Mouse (Mus musculus): ENCODE measurements around the gene Pym1. TPM values are rescaled to one million over a fixed set of nuclear protein-coding genes. Genes with fewer than 3 reads are reported as not detected.
"Not testable (repeated sequence)": the region's sequence is repeated elsewhere in the genome, so short reads cannot be mapped to it uniquely, and the experiment has no call there.

The Pym1 gene
- 10 to 100 TPM in 1 of 2 experiments, 1 to 10 TPM in 1; 10.0 to 10.1 TPM for total RNA-seq (2021)
- long read RNA-seq, experiment 1, partial matches to known transcripts, result 0 of 4 reads
- long read RNA-seq, experiment 1, other reads (novel, unspliced or antisense), result 0 of 4 reads
- long read RNA-seq, experiment 2, partial matches to known transcripts, result 0 of 1 reads
- long read RNA-seq, experiment 2, other reads (novel, unspliced or antisense), result 1 of 1 reads

DNA sequence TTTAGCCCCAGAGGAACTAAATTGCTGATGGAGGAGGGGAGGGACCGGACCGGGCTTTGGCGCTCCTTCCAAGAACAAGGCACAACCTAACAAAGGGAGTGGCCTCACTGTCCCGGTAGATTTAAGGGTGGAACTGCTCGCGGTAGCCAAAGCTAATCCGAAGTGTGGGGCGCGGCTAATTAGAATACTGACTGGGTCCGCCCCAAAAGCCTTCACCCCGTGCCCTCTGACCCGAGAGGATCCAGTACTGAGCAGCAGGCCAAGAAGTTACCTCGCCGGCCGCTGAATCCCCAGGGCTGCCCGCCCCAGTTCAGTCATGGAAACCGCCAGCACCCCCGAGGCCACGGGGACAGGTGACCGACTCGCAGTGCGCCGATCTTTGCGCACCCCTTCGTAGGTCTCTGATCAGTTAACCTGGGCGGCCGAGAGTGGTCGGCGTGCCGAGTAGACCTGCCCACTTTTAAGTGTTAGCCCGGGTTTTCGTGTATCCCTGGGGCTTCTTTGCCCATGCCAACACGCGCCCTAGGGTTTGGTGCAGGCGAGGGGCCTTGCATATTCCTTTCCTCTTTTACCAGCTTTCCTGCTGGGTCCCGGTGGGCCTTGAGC is at the start of gene Pym1:
TSS of gene Pym1 (plus strand) at position 244 of the 606 bp plus-strand sequence.
- DNase-seq, result peak; percentile 87 to 93

DNA sequence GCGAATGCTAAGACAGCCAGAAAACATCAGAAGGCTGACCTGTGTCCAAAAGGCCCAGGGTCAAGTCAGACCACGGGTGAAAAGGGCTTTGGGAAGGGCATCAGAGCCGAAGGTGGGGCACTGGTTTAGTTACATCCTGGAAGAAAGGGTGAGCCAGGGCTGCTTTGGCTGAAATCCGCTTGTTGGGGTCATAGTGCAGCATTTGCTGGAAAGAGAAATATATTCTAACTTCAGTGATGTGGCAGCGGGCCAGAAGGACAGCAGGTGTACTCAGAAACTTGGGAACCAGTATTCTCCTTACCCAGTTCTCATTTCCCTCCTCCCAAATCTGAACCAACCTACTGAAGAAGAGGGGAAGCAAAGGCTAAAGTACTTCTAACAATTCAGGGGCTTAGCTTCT is 48.7 kb upstream of the Pym1 start:
- no peak for DNase-seq

DNA sequence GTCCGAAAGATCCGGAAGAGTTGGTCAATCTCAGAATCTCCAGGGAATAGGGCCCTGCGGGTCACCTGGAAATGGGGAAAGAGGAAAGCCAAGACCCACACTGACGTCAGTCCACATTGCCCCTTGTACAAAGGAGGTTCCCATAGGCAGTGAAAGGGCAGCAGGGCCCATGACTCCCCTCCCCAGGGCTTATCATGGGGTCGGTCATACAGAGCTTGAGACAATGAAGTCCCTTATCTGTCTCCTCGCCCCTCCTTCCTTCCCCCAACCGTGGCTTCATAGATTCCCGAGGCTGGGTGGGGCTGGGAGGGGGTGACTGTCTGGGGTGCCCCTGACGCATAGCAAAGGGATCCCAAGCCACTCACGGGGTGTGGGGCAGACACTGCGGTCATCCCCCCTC is 48.1 kb upstream of the Pym1 start:
- DNase-seq, result no peak

DNA sequence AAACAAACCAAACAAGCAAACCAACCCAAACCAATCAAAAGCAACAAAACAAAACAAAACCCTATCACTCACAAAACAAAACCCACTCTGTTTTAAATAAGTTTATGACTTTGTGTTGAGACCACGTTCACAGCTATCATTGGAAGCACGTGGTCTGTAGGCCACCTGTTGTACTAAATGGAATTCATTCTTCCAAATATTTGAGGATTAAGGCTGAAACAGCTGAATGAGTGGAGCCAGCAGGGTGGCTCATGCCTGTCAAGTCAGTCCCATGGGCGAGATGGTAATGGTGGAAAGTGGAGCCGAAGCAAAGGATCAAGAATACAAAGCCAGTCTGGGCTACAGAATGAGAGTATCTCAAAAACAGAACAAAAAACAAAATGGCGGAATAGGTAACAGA is 47.0 kb upstream of the Pym1 start:
- DNase-seq, result no peak

DNA sequence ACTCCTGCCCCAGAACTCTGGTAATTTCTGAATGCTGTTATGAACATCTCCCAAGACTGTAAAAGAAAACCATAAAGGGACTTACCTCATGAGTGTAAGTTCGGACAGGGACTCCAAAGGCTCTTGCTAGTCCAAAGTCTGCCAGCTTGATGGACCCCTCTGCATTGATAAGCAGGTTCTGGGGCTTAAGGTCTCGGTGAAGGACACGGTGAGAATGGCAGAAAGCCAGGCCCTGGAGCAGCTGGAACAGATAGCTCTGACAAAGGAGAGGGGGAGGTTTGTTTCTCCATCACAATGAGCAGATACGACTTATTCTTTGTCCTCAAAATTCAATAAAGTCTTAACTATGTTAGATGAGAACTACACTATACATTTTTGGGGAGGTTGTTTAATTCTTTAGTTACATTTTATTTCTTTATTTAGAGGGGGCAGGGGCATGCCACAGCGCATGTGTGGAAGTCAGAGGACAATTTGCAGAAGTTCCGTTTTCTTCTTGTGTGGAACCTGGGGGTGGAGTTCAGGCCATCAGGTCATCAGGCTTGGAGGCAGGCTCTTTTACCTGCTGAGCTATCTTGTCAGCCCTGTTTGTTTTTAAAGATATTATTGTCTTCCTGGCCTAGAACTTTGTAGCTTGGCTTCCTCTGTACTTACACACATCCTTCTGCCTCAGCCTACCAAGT is 45.2 kb upstream of the Pym1 start:
- DNase-seq, result no peak

DNA sequence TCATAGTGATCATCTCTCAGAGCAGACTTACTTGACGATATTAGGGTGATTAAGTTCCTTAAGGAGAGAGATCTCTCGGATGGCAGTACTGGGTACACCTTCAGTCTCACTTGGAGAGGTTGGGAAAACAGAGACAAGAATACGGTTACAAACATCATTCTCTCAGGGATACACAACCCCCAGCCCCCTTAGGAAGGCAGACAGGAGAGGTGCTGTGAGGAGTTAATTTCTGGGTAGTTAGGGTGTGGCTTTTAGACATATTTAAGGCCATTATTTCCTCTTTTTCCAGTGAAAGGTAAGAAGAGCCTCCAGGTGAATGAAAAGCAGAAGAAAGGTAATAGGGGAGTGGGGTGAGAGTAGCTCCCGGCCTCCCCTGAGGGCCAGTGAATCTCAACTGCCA is 43.8 kb upstream of the Pym1 start, which contains the start of gene Pmel:
TSS of gene Pmel (plus strand) at position 301 of the 400 bp plus-strand sequence.
- no peak for DNase-seq

DNA sequence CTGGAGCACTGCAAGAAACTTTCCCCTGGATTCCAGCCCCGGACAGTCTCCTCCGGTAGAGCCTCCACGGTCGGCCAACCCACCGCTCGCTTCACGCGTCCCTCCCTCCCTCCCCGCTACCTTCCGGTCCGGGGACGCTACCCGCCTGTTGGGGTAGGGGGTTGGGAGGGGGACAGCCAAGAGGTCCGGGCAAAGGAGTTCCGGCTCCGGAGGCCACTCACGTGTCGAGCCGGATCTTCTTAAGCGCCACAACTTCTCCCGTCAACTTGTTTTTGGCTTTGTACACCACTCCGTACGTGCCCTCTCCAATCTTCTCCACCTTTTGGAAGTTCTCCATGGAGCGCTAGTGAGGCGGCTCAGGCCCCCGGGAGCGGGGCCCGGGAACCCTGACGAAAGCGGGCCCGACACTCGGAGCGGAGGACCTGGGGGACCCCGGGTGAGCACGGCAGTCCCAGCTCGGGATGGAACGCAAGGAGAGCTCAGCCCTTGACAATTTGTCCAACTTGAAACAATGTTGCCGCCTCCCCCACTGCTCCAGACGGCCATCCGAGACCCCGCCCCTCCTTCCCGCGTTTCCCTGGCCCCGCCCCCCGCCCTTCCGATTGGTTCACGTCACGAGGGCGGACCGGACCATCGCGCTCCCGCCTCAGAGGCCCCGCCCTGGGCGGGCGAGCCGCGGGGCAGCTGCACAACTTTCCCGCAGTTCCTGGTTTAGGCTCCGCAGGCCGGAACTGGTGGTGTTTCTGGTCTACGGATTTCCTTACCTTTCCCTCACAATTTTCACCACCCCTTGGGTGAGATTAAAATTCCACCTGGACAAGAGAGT is 43.0 kb upstream of the Pym1 start, which contains the start of gene Cdk2:
TSS of gene Cdk2 (minus strand) at position 541 of the 826 bp plus-strand sequence.
- peak; percentile 94 to 96 for DNase-seq

DNA sequence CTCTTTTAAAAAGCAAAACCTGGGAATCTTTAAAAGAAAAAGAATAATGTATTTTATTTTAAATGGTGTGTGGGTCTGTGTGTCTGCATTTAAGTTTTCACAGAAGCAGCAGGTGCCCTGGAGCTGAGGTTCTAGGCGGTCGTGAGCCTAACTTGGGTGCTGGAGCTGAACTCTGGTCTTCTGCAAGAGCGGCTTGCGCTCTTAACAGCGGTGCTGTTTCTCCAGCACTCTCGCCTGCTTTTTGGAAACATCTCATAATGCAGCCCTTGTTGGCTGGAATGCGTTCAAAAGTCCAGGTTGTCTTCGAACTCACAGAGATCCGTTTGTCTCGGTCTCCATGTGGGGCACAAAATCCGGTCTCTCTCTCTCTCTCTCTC is 42.4 kb upstream of the Pym1 start:
- no peak for DNase-seq

DNA sequence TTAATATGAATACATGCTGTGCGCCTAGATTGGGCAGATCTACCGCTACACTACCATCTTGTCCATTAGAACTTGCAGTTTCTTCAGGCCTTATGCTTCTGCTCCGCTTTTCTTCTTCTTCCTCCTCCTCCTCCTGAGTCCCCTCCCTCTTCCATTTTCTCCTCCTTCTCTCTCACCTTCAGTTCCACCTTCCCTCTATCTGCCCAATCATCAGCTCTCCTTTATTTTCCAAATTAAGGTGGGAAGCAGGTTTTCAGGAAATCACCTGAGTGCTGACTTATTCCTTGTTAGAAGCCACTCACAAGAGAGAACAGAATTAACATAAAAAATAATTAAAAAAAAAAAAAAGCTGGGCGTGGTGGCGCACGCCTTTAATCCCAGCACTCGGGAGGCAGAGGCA is 36.4 kb upstream of the Pym1 start:
- DNase-seq, result not testable (repeated sequence)

DNA sequence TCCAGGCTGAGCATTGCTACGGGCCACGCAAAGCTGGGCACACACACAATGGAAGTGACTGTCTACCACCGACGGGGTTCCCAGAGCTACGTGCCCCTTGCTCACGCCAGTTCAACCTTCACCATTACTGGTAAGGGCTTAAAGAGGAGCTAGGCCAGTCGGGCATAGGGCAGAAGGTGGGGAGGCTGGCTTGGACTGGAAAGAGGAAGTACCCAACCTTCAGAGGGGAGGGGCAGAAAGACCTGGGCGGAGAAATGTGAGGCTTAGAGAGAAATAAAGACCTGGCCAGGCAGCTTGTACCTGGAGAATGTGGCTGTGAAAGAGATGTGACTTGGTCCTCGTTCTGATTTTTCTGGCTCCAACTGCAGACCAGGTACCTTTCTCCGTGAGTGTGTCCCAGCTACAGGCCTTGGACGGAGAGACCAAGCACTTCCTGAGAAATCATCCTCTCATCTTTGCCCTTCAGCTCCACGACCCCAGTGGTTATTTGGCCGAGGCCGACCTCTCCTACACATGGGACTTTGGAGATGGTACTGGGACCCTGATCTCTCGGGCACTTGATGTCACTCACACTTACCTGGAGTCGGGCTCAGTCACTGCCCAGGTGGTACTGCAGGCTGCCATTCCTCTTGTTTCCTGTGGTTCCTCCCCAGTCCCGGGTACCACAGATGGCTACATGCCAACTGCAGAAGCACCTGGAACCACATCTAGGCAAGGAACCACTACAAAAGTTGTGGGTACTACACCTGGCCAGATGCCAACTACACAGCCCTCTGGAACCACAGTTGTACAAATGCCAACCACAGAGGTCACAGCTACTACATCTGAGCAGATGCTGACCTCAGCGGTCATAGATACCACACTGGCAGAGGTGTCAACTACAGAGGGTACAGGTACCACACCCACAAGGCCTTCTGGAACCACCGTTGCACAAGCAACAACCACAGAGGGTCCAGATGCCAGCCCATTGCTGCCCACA is 31.8 kb upstream of the Pym1 start:
- no peak for DNase-seq

DNA sequence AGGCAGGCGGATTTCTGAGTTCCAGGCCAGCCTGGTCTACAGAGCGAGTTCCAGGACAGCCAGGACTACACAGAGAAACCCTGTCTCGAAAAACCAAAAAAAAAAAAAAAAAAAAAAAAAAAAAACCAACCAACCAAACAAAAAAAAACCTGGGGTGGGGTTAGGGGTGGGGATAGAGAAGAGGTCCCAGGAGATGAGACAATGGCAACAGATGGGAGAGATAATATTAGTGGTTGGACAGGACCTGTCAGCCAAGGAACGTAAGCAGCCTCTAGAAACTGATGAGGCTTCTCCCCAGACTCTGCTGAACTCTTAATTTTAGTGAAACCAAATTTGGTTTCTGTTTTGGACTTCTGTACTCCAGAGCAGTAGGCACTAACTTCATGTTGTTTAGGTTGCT is 22.2 kb upstream of the Pym1 start:
- DNase-seq, result not testable (repeated sequence)

DNA sequence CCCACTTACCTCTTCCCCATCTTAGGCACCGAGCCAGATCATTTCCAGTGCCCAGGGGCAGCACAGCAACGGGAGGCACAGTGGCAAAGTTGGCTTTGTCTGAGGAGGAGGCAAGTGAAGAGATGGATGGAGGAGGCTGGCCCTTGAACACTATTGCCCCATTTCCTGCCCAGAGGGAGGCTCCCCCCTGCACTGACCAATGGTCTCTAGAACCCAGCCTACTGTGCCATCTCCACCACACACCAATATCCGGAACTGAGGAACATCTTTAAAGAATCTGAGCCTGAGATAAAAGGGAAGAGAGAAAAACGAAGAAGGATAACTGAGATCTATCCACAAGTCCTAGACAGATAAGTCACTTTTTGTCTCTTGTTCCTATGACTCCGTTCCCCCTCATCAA is 19.6 kb upstream of the Pym1 start:
- DNase-seq, result no peak

DNA sequence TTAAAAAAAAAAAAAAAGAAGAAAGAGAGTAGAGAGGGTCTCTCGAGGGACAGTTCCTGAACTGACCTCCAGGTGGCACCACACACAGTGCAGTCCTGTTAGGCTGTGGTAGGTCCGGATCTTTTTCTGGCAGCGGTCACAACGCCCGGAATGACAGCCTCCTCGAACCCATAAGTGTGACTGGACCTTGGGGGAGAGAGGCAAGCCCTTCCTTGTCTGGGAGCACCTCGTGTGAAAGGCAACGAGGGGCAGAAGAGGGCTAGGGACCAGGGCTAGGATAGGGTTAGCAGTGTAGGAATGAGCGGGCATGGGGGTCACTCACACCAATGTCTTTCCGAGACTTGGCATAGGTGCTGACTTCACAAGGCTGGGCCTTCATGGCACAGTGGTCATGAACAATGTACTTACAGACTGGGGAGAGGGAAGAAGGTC is 16.7 kb upstream of the Pym1 start:
- DNase-seq, result peak; percentile 68 to 86

DNA sequence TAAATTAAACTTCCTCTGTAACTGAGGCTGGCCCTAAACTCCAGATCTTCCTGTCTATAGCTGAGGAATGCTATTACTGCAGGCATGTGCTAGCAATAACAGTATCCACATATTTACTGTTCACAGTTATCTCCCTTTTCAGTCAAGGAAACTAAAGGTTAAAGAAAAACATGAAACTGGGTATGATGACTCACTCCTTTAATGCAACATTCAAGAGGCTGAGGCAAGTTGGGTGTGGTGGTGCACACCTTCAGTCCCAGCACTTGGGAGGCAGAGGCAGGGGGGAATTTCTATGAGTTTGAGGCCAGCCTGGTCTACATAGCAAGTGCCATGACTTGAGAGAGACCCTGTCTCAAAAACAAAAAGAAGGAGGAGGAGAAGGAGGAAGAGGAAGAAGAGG is 15.7 kb upstream of the Pym1 start:
- DNase-seq, result no peak

DNA sequence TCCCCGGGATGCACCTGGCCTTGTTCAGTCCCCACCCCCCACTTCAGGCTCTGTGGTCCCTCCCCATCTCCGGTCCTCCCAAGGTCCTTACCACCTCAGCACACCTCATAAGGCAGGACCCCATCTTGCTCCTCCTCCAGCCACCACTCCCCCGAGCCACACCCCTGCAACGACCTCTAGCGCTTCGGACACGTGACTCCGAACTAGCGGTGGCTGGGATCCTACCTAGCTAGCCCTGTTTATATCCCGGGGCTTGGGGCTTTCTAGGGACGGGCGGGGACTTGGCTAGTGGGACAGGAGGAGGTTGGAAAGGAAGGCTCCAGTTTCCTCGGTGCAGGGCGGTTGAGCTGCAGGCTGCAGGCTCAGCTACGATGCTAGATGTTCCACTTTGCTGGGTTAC is 10.3 kb upstream of the Pym1 start:
- peak in 1 of 2 experiments; percentile 7 for DNase-seq

DNA sequence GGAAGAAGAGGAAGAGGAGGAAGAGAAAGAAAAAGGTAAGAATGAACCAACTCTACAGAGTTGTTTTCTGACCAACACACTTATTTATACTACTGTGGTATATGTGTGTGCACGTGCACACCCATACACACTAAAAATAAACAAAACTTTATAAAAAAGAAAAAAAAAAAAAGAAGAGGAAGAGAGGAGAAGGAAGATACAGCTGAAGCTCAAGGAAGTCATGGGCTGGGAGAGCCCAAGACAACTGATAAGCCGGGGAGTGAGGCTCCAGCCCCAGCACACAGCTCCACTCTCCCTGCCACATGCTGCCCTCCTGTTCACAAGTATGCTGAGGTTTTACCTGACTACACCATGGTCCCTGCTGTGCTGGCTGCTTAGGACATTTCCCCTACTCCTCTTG is 7.4 kb upstream of the Pym1 start:
- no peak for DNase-seq

DNA sequence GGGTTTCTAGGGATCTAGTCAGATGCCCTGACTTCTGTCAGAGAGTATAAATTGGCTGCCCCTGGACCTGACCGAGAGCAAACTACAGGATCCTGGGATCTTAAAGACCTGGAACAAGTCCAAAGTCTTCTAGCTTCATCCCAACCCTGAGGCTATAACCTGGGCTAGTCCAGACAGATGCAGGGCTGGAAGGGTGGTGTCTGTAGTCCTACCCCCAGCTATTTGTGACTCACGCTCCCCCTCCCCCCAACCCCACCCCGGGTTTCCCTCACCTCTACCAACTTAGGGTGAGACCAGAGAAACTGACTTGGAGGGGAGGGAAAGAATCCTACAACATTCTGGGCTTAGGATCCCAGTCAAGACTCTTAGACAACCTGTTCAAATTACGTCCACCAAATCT is 5.1 kb upstream of the Pym1 start:
- DNase-seq, result peak in 1 of 2 experiments; percentile 19

DNA sequence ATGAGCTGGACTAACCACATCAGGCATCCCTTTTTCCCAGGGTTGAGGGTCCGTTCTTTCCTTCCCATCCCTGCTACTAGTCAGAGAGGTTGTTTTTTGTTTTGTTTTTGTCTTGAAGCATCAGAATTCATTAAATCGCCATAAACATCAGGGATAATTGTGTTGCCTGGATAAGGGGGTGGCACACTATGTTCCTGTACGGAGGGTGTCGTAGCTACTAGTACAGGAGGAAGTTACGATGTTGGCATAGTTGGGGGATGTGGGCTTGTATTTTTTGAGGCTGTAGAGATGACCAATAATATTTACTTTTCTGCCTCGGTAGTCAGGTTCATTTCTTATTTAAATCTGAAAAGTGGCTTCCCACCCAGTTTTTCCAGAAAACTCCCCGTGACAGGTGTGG is 4.5 kb upstream of the Pym1 start:
- peak in 1 of 2 experiments; percentile 14 for DNase-seq

DNA sequence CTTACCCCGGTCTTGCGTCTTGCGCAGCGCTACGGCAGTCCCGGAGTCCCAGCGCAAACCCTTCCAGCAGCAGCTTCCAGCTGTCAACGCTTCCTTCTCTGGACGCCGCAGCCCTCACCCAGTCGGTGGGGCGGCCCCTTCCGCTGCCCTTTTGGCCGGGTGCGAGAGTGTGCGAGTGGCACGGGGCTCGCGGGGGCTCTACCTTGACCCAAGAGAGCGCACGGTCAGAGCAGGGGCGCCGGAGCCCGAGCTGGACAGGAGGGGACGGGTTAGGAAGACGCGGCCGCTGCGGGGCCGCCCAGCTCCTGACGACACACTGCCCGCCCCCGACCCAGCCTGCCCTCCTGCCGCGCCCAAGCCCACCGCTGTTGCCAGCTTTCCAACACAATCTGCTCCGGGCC is 3.9 kb upstream of the Pym1 start:
- DNase-seq, result peak; percentile 81 to 84

DNA sequence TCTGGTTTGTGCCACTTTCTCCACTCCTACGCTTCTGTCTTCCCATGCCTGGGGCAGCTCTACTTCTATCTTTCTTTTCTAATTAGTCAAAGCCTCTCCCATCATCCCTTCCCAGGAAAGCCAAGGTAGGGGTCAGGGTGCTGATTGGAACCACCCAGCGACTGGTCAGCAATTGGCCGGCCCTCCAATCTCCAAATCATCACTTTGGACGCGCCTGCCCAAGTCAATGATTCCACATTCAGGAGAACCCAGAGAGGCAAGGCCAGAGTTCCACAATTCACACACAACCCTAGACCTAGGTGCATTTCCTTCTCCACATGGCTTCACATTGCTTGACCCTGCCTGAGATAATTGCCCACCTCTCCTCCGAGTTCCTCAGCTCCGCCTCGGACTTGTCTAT is 3.5 kb upstream of the Pym1 start:
- DNase-seq, result no peak
